Mouse (Mus musculus) R1 (cell line): ENCODE measurements around the gene Acad11.

Experiments used
- DNase-seq: peaks from one replicate; pipeline ENCODE4 v3.0.0-alpha.2; 2018; ENCODE audit warnings: low read depth, low spot score

Gene Acad11

DNA sequence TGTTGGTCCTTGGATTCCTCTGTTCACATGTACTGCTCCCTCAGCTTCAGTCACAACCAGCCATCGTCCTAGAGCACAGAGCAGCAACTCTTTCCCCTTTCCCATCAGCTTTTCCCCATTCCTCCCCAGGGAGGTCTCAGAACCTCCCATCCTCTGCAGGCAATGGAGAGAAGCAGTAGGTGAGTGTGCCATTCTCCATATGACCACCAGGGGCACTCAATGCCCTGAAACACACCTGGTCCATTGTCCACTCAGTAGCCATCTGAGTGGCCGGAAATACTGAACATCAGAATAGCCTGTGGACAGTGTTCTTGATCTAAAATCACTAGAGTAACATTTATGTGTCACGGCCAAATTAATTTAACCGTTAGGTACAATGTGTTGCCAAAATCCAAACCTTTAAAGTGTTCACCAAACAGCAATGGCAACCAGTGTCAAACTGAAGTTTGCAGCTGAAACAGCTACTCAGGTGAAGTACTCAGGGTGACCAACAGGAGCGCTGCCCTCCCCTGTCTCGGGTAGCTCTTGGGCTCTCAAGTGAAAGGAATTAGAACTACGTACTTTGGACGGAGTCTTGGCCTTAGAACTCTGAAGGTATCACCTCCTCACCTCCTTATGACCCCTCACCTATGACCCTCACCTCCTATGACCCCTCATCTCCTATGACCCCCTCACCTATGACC lies 81.3 kb downstream of the Acad11 start:
- peak; percentile 60 for DNase-seq

DNA sequence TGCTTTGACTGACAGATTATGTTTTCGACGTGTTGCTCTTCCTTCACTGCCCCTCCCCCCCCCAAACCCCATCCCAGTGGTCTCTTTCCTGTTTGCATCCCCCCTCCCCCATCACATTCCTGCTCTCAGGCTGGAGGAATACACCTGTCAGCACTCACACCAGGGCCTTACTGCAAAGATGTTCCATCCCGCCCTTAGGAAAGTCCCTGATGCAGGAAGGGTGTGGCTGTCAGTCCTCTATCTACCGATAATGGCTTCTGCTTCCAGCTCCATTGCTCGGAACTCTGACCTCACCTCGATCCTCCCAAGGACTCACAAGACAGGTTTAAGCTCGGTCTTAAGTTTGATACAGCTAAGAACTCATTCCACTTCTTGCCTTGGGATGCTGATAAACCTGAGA lies 83.5 kb downstream of the Acad11 start:
- peak; percentile 52 for DNase-seq

DNA sequence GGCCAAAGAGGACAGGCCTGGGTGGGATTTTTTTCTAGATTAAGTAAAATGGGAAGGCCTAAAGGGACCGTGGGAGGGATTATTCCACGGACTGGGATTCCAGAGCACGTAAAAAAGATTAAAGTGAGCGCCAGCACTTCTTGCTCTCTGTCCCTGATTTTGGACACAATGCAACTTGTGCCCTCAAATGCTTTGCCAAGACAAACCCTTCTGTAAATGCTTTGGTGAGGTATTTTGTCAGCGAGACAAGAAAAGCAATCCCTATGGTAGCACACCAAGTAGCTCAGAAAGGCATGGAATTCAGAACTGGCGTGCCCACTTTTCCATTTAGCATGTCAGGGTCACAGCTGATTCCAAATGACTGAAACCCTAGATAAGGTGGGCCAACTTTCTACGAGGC lies 85.8 kb downstream of the Acad11 start:
- DNase-seq = no peak

DNA sequence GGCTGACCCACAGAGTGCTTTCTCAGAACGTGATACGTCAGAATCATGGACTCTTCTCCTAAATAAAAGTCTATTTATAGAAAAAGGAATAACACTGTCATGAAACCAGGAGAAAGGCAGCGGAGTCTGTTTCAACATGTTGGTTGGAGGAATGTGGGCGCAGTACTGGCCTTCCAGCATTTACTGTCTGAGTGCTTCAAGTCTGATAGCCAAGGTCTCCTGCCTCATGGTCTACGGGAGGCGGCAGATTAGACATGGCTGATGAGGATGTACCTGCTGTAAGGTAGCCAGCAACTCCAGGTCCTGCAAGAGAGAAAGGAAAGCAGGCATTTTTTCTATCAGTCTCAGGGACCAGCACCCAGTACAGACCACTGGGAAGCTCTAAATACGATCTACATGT lies 88.9 kb downstream of the Acad11 start:
- DNase-seq = no peak

DNA sequence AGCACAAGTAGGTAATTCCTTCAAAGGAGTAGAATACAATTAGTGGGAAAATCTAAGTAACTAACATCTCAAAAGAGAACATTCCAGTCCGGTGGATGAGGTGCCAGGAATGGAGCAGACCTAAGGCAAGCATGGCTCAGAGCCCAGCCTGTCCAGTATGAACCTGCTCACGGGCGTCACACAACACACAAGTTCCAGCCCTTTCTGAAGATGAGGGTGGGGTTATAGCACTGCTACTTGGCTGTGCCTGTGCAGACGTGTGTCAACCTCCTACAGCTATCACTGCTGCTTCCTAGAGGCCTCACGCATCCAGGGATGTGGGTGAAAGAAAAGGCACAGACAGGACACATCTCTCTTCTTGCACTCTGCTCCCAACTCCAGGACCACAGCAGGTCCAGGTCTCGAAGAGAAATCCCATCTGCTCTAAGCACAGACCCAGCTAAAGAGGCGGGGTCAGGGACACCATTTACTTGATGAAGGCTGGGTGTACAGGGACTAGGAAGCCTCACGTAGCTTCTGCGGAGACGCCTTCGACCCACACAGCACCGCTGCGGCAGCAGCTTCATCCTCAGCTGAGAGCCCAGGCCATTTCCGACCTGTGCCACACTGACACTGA lies 92.0 kb downstream of the Acad11 start:
- peak; percentile 38 for DNase-seq

DNA sequence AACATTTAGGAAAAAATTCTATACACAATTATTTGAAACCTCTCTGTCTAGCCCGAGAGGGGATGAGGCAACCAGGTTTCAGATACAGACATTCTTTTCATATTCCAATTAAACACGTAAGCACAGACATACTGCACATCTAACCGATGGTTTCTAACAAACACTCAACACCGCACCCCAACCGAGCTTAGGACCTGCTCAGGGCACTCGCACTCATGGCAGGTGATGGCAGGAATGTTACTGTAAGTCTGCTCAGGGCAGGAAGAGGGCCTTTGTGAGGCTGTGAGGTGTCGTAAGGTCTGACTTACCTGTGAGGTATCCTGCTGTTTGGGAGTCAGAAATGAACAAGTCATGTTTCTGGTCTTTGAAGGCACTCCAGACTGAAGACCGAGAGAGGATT lies 93.3 kb downstream of the Acad11 start:
- no peak for DNase-seq

DNA sequence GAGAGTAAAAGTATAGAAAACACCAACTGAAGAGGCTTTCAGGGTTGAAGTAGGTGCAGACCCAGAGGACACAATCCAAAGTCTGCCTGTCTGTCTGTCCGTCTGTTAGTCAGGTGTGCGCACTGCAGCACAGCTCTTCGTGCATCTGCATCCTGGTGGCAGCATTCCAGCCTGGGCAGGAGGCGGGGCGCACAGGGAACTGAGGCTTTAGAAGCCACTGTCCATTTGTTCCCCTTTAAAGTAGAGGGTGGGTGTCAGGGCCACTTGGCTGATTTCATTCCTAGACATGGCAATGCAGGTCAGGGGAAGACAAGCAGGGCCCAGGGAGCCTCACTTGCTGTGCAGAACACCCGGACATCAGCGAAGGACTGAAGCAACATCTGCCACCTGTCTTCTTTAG lies 94.1 kb downstream of the Acad11 start:
- no peak for DNase-seq

DNA sequence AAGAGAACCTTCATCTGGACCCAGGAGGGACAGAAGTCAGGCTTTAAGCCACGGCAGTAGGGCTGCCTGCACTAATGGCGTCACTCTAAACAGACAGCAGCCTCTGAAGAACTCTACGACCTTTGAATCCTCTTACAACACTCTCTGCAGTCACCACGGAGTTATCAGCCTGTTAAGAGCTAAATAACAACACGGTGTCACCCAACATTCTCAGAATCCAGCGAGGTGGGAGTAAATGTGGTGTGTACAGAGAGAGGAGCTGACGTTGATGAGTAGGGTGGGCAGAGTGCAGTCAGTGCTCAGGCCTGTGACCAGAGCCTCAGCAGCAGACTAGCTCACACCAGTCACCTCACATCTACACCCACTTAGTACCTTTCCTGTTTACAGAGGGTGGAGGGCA lies 97.9 kb downstream of the Acad11 start:
- DNase-seq = no peak

DNA sequence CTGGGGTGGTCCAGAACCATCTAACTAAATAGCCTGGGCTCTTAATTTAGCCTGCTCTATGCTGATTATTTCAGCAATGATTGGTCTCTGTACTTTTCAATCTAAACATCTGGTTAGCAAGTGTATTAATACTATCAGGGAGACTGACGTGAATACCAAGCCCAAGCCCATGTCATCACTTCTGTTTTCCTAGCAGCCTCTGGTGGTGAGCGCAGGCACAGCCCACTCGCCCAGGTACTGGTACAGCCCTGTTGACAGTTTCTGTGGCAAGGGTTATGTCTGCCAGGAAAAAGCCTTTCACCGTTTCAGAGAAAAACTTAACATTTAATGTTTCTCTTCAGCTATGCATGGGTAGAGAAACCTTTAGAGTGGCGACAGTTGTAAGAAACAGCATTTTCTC lies 101.0 kb downstream of the Acad11 start:
- no peak for DNase-seq

DNA sequence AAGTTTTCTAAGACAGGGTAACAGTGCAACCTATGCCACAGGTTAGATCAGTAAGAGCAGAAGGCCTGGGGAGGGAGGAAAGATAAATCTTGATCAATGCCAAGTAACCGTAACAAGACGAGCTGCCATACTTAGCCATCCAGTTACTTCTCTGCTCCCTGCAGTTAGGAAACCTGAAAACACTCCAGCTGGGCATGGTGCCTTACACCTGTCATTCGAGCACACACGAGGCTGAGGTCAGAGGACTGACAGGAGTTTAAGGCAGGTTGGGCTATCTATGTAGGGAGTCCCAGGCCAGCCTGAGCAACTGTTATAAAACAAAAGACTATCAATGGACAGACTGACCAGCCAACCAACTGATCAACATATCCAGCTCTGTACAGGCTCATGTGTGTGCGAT lies 102.7 kb downstream of the Acad11 start:
- DNase-seq = no peak

DNA sequence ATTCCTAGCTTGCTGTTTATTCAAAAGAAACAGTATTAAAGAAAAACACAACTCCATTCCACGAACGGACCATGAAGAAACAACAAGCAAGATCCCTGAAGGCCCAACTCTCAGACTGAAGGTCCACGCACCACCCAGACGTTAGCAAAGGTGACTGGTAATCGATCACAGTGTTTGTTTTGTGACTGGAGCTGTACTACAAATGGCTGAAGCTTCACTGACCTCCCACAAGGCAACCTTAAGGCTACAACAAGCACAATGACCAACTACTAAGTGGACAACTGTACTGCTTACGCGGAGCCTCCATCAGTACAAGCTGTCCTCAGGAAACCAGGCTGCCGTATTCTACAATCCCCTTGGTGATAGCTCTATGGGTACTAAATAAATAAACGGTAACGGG lies 106.8 kb downstream of the Acad11 start:
- no peak for DNase-seq

DNA sequence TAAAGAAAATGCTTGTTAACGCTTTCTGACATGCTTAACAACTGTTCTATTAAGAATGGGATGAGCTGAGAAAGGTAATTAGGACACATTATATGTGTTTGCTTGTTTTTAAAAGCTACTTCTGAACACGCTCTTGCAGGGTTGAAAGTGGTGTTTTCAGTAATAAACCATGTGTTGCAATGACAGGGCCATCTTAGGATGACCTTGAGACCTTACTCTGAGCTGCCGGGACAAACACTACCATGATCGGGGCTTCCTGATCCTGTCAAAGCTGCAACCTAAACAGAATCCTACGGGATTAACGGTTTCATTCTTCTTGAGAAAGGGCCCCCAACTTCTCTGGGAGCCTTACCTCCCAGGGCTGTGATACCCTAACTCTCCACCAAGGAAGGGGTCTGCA lies 108.5 kb downstream of the Acad11 start:
- DNase-seq = no peak

DNA sequence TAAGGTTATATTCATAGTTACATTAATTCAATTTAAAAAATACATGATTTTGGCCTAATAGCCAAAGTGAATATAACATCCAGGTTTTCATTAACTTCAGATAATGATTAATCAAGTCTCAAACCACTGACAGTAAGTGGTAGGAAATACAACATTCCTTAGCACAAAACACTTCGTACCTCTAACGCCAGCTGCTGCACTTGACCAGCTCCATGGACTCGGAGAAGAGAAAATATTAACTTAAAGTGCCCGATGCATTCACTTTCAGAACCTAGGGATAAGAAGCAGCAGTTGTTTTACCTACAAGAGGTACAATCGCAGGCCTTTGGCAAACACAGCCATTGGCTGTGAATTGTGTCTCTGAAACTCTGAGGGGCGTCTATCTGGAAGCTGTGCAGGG lies 109.2 kb downstream of the Acad11 start:
- DNase-seq = no peak
